Mouse (Mus musculus) heart, embryonic 13.5 days (tissue): ENCODE measurements around the gene Rasgef1a. TPM values are rescaled to one million over a fixed set of nuclear protein-coding genes. Genes with fewer than 3 reads are reported as not detected.

ENCODE experiments used
- ATAC-seq: fragments of 200-750 bp; cut with Nextera tagmentation; 2 replicates; pipeline ENCODE4 v1.8.0; 2017; ENCODE audit warnings: moderate TSS enrichment; ENCODE audit not compliant: insufficient number of reproducible peaks, low FRiP score, low TSS enrichment; ENCODE audit errors: extremely low read depth
- H3K27ac ChIP-seq: fragments of 300-500 bp; sonication (generic); replicated peaks from 2 replicates; pipeline ENCODE4 v1.5.1; 2015; ENCODE audit warnings: moderate library complexity, mild to moderate bottlenecking, inconsistent platforms
- H3K27me3 ChIP-seq: fragments of 300-500 bp; sonication (generic); replicated peaks from 2 replicates; pipeline ENCODE4 v1.6.1; 2015; ENCODE audit warnings: mild to moderate bottlenecking, inconsistent platforms
- H3K36me3 ChIP-seq: fragments of 300-500 bp; sonication (generic); 2 replicates; pipeline ENCODE4 v1.6.1; 2015; ENCODE audit warnings: mild to moderate bottlenecking, inconsistent platforms
- H3K4me1 ChIP-seq: fragments of 300-500 bp; sonication (generic); 2 replicates; pipeline ENCODE4 v1.6.1; 2015; ENCODE audit warnings: inconsistent platforms
- H3K4me2 ChIP-seq: fragments of 300-500 bp; sonication (generic); 2 replicates; pipeline ENCODE4 v1.6.1; 2015; ENCODE audit warnings: inconsistent platforms, mild to moderate bottlenecking, moderate library complexity
- H3K4me3 ChIP-seq: fragments of 300-500 bp; sonication (generic); 2 replicates; pipeline ENCODE4 v1.5.1; 2015; ENCODE audit warnings: moderate library complexity, mild to moderate bottlenecking, inconsistent platforms
- H3K9ac ChIP-seq: fragments of 300-500 bp; sonication (generic); 2 replicates; pipeline ENCODE4 v1.6.1; 2015; ENCODE audit warnings: inconsistent platforms, mild to moderate bottlenecking, moderate library complexity
- H3K9me3 ChIP-seq: fragments of 300-500 bp; sonication (generic); 2 replicates; pipeline ENCODE4 v1.6.1; 2016; ENCODE audit warnings: inconsistent platforms
- WGBS: fragments of 180-500 bp; shearing (Covaris S2); methylation state at CpG from one replicate; pipeline ENCODE4 v1.1.7; 2015; ENCODE audit warnings: mixed read lengths; 5-methylcytosine and 5-hydroxymethylcytosine counted together
- microRNA-seq: library from miRNA; unstranded; fragments of <30 nt; microRNA quantifications from one replicate; pipeline ENCODE4, GENCODE M21; 2016
- polyA plus RNA-seq: library from polyadenylated mRNA; unstranded; fragments of >200 nt; fragmentation: Nextera tagmentation; extraction: Ambion mirVana; gene quantifications from 2 replicates; pipeline ENCODE4 v1.2.1, GENCODE M21; 2015

Rasgef1a gene
- polyA plus RNA-seq, 1 experiment from 2014 or later = 0.32 TPM

- Histone ChIP-seq H3K4me2 (no peak overlapping the region), H3K4me1 (peaks cover 7% of the 10 kb centered on the region), H3K27ac (no peak overlapping the region), H3K27me3 (no peaks in the 10 kb centered on the region; the same call in 1 of the 2 replicates), H3K9me3 (no peaks in the 10 kb centered on the region), H3K4me3 (no peak overlapping the region), H3K36me3 (no peaks in the 10 kb centered on the region), H3K9ac (peak overlapping the region; percentile 33; the same call in 1 of the 2 replicates)
- ATAC-seq = no peak
- 70% methylated on average over 2 of the region's 2 CpGs for WGBS
Measured at GRCm38 (mm10) chr6:118137148-118137547, 125.9 kb downstream of the Rasgef1a start.

- Histone ChIP-seq H3K27ac (peak within 1 kb of the TSS; percentile 78), H3K36me3 (no peaks in the 10 kb centered on the region), H3K9me3 (no peaks in the 10 kb centered on the region), H3K4me1 (peaks cover 7% of the 10 kb centered on the region), H3K9ac (peak within 1 kb of the TSS; percentile 86), H3K4me2 (peak within 1 kb of the TSS; percentile 88), H3K27me3 (no peaks in the 10 kb centered on the region; the same call in 1 of the 2 replicates), H3K4me3 (peak within 1 kb of the TSS; percentile 79)
- ATAC-seq = peak; percentile 97
- 7% methylated on average over 63 of the region's 66 CpGs for WGBS
Measured at GRCm38 (mm10) chr6:118138731-118139709, 127.8 kb downstream of the Rasgef1a start, which contains the start of gene Csgalnact2. Gene Csgalnact2, minus strand, starts transcription at chr6:118139140.

GRCm38 (mm10) chr6:118140961-118141360, 129.7 kb downstream of the Rasgef1a start:
- Histone ChIP-seq H3K27me3 (no peaks in the 10 kb centered on the region; the same call in 1 of the 2 replicates), H3K4me3 (no peak overlapping the region), H3K9me3 (peaks cover 5% of the 10 kb centered on the region; the same call in 1 of the 2 replicates), H3K4me1 (peaks cover 7% of the 10 kb centered on the region), H3K9ac (no peak overlapping the region), H3K4me2 (no peak overlapping the region), H3K36me3 (no peaks in the 10 kb centered on the region), H3K27ac (no peak overlapping the region)
- 72% methylated on average over 6 of the region's 6 CpGs for WGBS
- no peak for ATAC-seq

Small RNAs within 50 kb of the gene (microRNA-seq; reads per million reads assigned to microRNA genes)
- gene Mir7044 = not detected

Other genes with a start within 250 kb of the Rasgef1a start
- gene Zfp637, start 170.3 kb upstream of the Rasgef1a start, polyA plus RNA-seq = 64.5 and 64.7 TPM in 2 replicates
- gene Zfp239, start 149.3 kb upstream of the Rasgef1a start, polyA plus RNA-seq = 2.0 and 2.1 TPM in 2 replicates
- 440 and 506 TPM in 2 replicates for gene Hnrnpf, start 111.1 kb upstream of the Rasgef1a start, polyA plus RNA-seq
- gene Fxyd4, start 73.7 kb upstream of the Rasgef1a start, polyA plus RNA-seq = 1.9 and 2.5 TPM in 2 replicates
- gene Csgalnact2, start 127.7 kb downstream of the Rasgef1a start, polyA plus RNA-seq = 9.3 and 9.7 TPM in 2 replicates
- gene Ret, start 186.3 kb downstream of the Rasgef1a start, polyA plus RNA-seq = 0.43 and 0.47 TPM in 2 replicates